ENCODE assay signal across 8 mouse cellular contexts in genomic region chr2:3726501-3727078, GRCm38 (mm10).
A peak's percentile ranks its signal among the peaks of the same experiment; 100 is the strongest.
DNase-seq lines count a peak whose midpoint lies in the region; ATAC-seq and TF ChIP-seq lines count a peak whose summit lies in the region.

No protein-coding gene starts in this region.

- peak overlapping the region; percentile 73 for H3K27ac ChIP-seq in forebrain, postnatal 0 days (ENCODE audit: low read depth, low read length)
- no peak overlapping the region for H3K27ac ChIP-seq in forebrain, embryonic 13.5 days
- H3K27ac ChIP-seq in intestine, embryonic 16.5 days (ENCODE audit: low read length): peak overlapping the region; percentile 52; the same call in 1 of the 2 replicates

- no peaks in the 10 kb centered on the region for H3K9me3 ChIP-seq in forebrain, postnatal 0 days (ENCODE audit: low read length)
- no peaks in the 10 kb centered on the region for H3K9me3 ChIP-seq in forebrain, embryonic 13.5 days (replicated peaks)
- H3K9me3 ChIP-seq in intestine, embryonic 16.5 days (ENCODE audit: control insufficient read depth, low read length): no peaks in the 10 kb centered on the region

- peak; percentile 87 for ATAC-seq in forebrain, postnatal 0 days
- no peak; the same call in 1 of the 2 replicates for ATAC-seq in forebrain, embryonic 13.5 days
- ATAC-seq in intestine, embryonic 16.5 days: 0 out of 2 replicates have a peak, but pooled peaks have one; percentile 43
- ATAC-seq in monocyte, adult 5-6 weeks (replicated peaks; ENCODE audit: insufficient number of reproducible peaks, low FRiP score, low TSS enrichment, poor library complexity, severe bottlenecking): peak; percentile 37

- 52% methylated on average over 13 of the region's 13 CpGs for WGBS in forebrain, postnatal 0 days
- 84% methylated on average over 13 of the region's 13 CpGs for WGBS in forebrain, embryonic 13.5 days
- 43% methylated on average over 13 of the region's 13 CpGs for WGBS in intestine, embryonic 16.5 days

- H3K27me3 ChIP-seq in forebrain, postnatal 0 days (ENCODE audit: insufficient read depth, low read length): no peaks in the 10 kb centered on the region
- no peaks in the 10 kb centered on the region for H3K27me3 ChIP-seq in forebrain, embryonic 13.5 days
- no peaks in the 10 kb centered on the region for H3K27me3 ChIP-seq in intestine, embryonic 16.5 days (replicated peaks; ENCODE audit: control insufficient read depth, insufficient read depth, low read length)

- DNase-seq in forebrain, postnatal 0 days: peak; percentile 73
- DNase-seq in right cerebral cortex, adult 2 months (ENCODE audit: low spot score in 2 of 2): peak; percentile 31 to 47
- DNase-seq in right cerebral cortex, postnatal 36 days (ENCODE audit: low spot score in 2 of 2): no peak
- no peak for DNase-seq in adipocyte (ENCODE audit: low spot score)
- DNase-seq in gastrocnemius, postnatal 14 days: no peak

- H3K4me2 ChIP-seq in forebrain, postnatal 0 days (ENCODE audit: low read depth): peak overlapping the region; percentile 37
- no peak overlapping the region for H3K4me2 ChIP-seq in forebrain, embryonic 13.5 days
- peak overlapping the region; percentile 17; the same call in 1 of the 2 replicates for H3K4me2 ChIP-seq in intestine, embryonic 16.5 days (ENCODE audit: low read depth, low read length)

- no peak overlapping the region for H3K4me3 ChIP-seq in forebrain, postnatal 0 days (ENCODE audit: low read depth, low read length)
- no peak overlapping the region for H3K4me3 ChIP-seq in forebrain, embryonic 13.5 days
- H3K4me3 ChIP-seq in intestine, embryonic 16.5 days (ENCODE audit: low read length): no peak overlapping the region

- peaks cover 12% of the 10 kb centered on the region; the same call in 1 of the 2 replicates for H3K4me1 ChIP-seq in forebrain, postnatal 0 days (ENCODE audit: insufficient read depth)
- H3K4me1 ChIP-seq in forebrain, embryonic 13.5 days: peaks cover 21% of the 10 kb centered on the region
- peaks cover 8% of the 10 kb centered on the region for H3K4me1 ChIP-seq in intestine, embryonic 16.5 days (ENCODE audit: control insufficient read depth, insufficient read depth, low read length)

- no peaks in the 10 kb centered on the region for H3K36me3 ChIP-seq in forebrain, postnatal 0 days (ENCODE audit: insufficient read depth)
- H3K36me3 ChIP-seq in forebrain, embryonic 13.5 days (ENCODE audit: poor library complexity, severe bottlenecking): no peaks in the 10 kb centered on the region
- no peaks in the 10 kb centered on the region for H3K36me3 ChIP-seq in intestine, embryonic 16.5 days (ENCODE audit: control insufficient read depth, insufficient read depth, low read length)

- intact Hi-C loops in gastrocnemius, postnatal 14 days (cut with DNase I; ENCODE audit: low total_unique reads): no loop called here

- H3K9ac ChIP-seq in forebrain, postnatal 0 days: peak overlapping the region; percentile 22; the same call in 1 of the 2 replicates
- no peak overlapping the region for H3K9ac ChIP-seq in forebrain, embryonic 13.5 days
- peak overlapping the region; percentile 41; the same call in 1 of the 2 replicates for H3K9ac ChIP-seq in intestine, embryonic 16.5 days (ENCODE audit: low read depth, low read length)

- TF ChIP-seq CTCF in forebrain, postnatal 0 days (IDR thresholded peaks at IDR 0.05; ENCODE audit: low read depth): no peak

Comparison
In these comparisons a context has a peak if more than half of its experiments do, and no peak if none do; other contexts are left out.
1. DNase-seq: peak in forebrain, postnatal 0 days (single experiment) and right cerebral cortex, adult 2 months (2 of 2); none in right cerebral cortex, postnatal 36 days (0 of 2), adipocyte (single experiment) and gastrocnemius, postnatal 14 days (single experiment).